Mouse (Mus musculus): ENCODE results near the gene Ugt1a6a.

DNA sequence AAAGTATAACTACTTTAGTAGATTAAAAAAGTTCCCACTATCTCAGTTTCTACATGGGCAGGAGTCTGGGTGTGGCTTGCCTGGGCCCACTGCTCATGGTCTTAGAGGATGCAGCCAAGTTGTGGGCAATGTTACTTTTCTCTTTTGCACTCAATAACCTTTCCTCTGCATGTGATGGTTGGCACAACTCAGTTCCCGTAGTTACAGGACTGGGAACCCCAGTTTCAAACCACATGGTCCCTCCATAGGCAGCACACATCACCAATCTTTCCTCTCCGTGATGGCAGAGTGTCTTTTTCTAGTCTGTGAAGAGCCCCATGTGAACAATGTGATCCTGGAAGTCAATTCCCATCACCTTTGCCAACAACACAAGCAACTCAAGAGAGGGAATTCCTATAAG lies 92.9 kb downstream of the Ugt1a6a start:
- TF ChIP-seq POLR2A (IDR thresholded peaks at IDR 0.05; ENCODE audit: low read depth, low read length), result no peak
- TF ChIP-seq CTCF (IDR thresholded peaks at IDR 0.05; ENCODE audit: borderline replicate concordance, insufficient read depth, low read length), result no peak
